Mouse (Mus musculus) limb, embryonic 13.5 days (tissue): Measurements from ENCODE around the gene Ccdc167. TPM values are rescaled to one million over a fixed set of nuclear protein-coding genes. Genes with fewer than 3 reads are reported as not detected.
A peak's percentile ranks its signal among the peaks of the same experiment; 100 is the strongest.

Source experiments
- ATAC-seq: fragments of 200-750 bp; cut with Nextera tagmentation; 2 replicates; pipeline ENCODE4 v1.8.0; 2017; ENCODE audit warnings: low read depth, moderate number of reproducible peaks, moderate TSS enrichment; ENCODE audit not compliant: low FRiP score
- H3K27ac ChIP-seq: fragments of 300-500 bp; sonication (generic); 2 replicates; pipeline ENCODE4 v1.5.1; 2015; ENCODE audit warnings: inconsistent platforms, mild to moderate bottlenecking, moderate library complexity
- H3K27me3 ChIP-seq: fragments of 300-500 bp; sonication (generic); 2 replicates; pipeline ENCODE4 v1.6.1; 2015; ENCODE audit warnings: mild to moderate bottlenecking, inconsistent platforms
- H3K36me3 ChIP-seq: fragments of 300-500 bp; sonication (generic); 2 replicates; pipeline ENCODE4 v1.6.1; 2015; ENCODE audit warnings: inconsistent platforms, mild to moderate bottlenecking, moderate library complexity
- H3K4me1 ChIP-seq: fragments of 300-500 bp; sonication (generic); 2 replicates; pipeline ENCODE4 v1.6.1; 2015; ENCODE audit warnings: inconsistent platforms
- H3K4me2 ChIP-seq: fragments of 300-500 bp; sonication (generic); replicated peaks from 2 replicates; pipeline ENCODE4 v1.6.1; 2015; ENCODE audit warnings: inconsistent platforms, mild to moderate bottlenecking, moderate library complexity
- H3K4me3 ChIP-seq: fragments of 300-500 bp; sonication (generic); 2 replicates; pipeline ENCODE4 v1.5.1; 2015; ENCODE audit warnings: moderate library complexity, mild to moderate bottlenecking, inconsistent platforms
- H3K9ac ChIP-seq: fragments of 300-500 bp; sonication (generic); 2 replicates; pipeline ENCODE4 v1.6.1; 2015; ENCODE audit warnings: mild to moderate bottlenecking, inconsistent platforms
- H3K9me3 ChIP-seq: fragments of 300-500 bp; sonication (generic); 2 replicates; pipeline ENCODE4 v1.6.1; 2016; ENCODE audit warnings: inconsistent platforms
- WGBS: fragments of 180-500 bp; shearing (Covaris S2); methylation state at CpG from one replicate; pipeline ENCODE4 v1.1.7; 2015; 5-methylcytosine and 5-hydroxymethylcytosine counted together
- polyA plus RNA-seq: library from polyadenylated mRNA; unstranded; fragments of >200 nt; fragmentation: Nextera tagmentation; extraction: Ambion mirVana; gene quantifications from 2 replicates; pipeline ENCODE4 v1.2.1, GENCODE M21; 2015

The Ccdc167 gene
- polyA plus RNA-seq, 1 experiment from 2014 or later: 14.4 TPM

DNA sequence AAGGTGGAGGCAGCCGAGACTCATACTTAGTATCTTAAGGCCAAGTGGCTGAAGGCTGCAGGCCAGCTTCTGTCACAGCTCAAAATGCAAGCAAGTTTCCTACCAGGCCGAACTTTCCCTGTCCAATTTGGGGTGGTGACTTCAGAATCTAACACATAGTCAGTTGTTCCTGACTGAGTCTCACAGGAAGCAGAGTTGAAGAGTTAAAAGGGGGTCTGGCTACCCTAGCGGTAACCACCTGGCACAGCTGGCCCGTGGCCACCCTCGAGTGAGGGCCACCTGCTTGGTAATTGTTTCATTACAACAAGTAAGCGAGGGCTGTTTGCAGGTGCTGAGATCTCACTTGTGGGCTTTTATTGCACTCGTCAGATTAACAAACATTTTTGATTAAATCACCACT is 4.3 kb downstream of the Ccdc167 start:
- peaks cover 72% of the 10 kb centered on the region for H3K4me1 ChIP-seq
- 0 out of 2 replicates have a peak overlapping the region, but pooled peaks have one; percentile 1 for H3K4me2 ChIP-seq
- H3K27me3 ChIP-seq: no peaks in the 10 kb centered on the region
- no peak overlapping the region for H3K9ac ChIP-seq
- peak overlapping the region; percentile 28; the same call in 1 of the 2 replicates for H3K27ac ChIP-seq
- no peak overlapping the region for H3K4me3 ChIP-seq
- H3K9me3 ChIP-seq: no peaks in the 10 kb centered on the region
- WGBS: 24% methylated on average over 7 of the region's 7 CpGs
- H3K36me3 ChIP-seq: peaks cover 6% of the 10 kb centered on the region; the same call in 1 of the 2 replicates
- no peak for ATAC-seq

DNA sequence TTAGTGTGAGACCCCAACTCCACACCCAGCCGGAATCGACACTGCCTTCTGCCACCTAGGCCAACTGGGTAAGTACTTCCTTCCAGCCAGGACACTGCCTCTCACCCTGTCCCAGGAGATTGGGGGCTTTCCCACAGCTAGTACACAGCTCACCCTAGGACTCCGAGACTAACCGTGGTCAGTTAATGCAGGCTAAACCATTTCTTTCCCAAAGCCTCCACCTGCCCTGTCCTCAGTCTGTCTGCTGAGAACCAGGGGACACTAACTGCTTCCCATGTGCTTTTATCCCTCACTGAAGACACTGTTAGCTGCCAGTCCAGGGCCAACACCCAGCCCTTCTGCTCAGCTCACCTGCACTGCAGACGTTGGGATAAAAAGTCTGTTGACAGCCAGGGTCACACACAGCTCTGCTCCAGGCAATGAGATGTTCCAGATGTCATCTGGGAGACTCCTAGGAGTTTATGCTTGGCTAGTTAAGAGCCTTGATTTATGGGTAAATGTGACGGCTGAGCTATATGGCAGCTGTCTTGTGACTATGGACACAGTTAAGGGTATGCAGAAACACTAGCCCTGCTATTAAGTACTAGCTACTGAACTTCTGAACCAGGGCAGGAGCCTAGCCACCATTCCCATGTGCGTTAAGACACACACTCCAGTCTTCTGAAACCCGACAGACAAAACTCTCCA is 5.0 kb downstream of the Ccdc167 start:
- Histone ChIP-seq H3K36me3 (peaks cover 6% of the 10 kb centered on the region; the same call in 1 of the 2 replicates), H3K4me1 (peaks cover 76% of the 10 kb centered on the region), H3K4me2 (0 out of 2 replicates have a peak overlapping the region, but pooled peaks have one; percentile 14), H3K9ac (0 out of 2 replicates have a peak overlapping the region, but pooled peaks have one; percentile 13), H3K4me3 (no peak overlapping the region), H3K27ac (0 out of 2 replicates have a peak overlapping the region, but pooled peaks have one; percentile 28), H3K27me3 (no peaks in the 10 kb centered on the region), H3K9me3 (no peaks in the 10 kb centered on the region)
- ATAC-seq: no peak
- 37% methylated on average over 8 of the region's 8 CpGs for WGBS

DNA sequence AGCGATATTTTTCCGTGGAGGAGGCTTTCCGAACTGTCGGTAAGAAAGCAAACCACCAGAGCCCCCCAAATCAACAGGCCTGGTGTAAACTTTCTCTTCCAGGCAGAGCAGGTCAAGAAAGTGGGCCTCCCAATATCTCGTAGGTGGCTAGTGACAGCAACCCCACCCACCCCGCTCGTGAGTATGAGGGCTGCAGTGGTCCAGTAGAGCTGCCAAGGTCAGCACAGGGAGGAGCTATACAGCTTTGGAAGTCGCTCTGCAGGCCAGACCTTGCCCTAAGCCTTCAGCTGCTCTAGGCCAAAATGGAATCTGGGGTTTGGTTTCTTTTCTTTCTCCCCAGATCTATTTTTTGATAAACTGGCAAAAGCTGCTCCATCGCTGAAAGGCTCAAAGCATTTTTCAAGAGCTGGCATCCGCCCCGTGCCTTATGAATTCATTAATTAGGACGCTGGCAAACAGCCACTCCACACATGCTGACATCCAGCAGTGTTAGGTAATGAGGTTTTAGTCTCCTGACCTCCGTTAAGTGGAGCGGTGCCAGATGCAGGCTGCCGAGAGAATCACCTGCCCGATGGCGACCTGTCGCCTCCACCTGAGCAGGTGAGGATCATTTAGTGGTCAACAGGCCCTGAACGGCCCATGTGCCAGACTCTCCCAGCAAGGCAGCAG is 5.6 kb downstream of the Ccdc167 start:
- peaks cover 79% of the 10 kb centered on the region for H3K4me1 ChIP-seq
- no peaks in the 10 kb centered on the region for H3K9me3 ChIP-seq
- 43% methylated on average over 19 of the region's 19 CpGs for WGBS
- no peaks in the 10 kb centered on the region for H3K27me3 ChIP-seq
- no peak overlapping the region for H3K27ac ChIP-seq
- no peak for ATAC-seq
- 0 out of 2 replicates have a peak overlapping the region, but pooled peaks have one; percentile 14 for H3K4me2 ChIP-seq
- H3K9ac ChIP-seq: peak overlapping the region; percentile 25; the same call in 1 of the 2 replicates
- H3K36me3 ChIP-seq: peaks cover 6% of the 10 kb centered on the region; the same call in 1 of the 2 replicates
- H3K4me3 ChIP-seq: no peak overlapping the region

DNA sequence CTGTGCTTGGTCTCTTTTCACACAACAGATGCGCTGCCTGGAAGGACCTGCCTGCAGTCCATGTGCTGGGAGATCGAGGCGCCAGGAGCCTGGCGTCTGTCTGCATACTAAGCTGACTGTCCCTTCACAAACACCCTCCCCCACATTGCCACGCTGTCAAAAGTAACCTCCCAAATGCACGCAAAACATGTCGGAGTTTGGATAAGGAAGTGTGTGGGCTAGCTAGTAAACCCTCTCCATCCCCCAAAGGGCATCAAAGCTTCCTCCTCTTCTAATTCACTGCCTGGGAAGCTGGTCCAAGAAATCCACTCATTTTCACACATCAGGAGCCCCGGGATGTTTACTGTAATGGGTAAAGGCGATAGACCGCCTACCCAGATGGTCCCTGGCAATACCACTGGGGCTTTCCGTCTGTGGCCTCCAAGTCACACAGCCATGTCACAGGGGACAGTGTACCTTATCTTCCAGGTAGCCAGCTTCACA is 6.2 kb downstream of the Ccdc167 start:
- peaks cover 6% of the 10 kb centered on the region; the same call in 1 of the 2 replicates for H3K36me3 ChIP-seq
- H3K9me3 ChIP-seq: no peaks in the 10 kb centered on the region
- 55% methylated on average over 11 of the region's 11 CpGs for WGBS
- no peak overlapping the region for H3K4me2 ChIP-seq
- H3K27me3 ChIP-seq: no peaks in the 10 kb centered on the region
- peaks cover 77% of the 10 kb centered on the region for H3K4me1 ChIP-seq
- H3K9ac ChIP-seq: 0 out of 2 replicates have a peak overlapping the region, but pooled peaks have one; percentile 25
- ATAC-seq: no peak
- no peak overlapping the region for H3K4me3 ChIP-seq
- no peak overlapping the region for H3K27ac ChIP-seq

DNA sequence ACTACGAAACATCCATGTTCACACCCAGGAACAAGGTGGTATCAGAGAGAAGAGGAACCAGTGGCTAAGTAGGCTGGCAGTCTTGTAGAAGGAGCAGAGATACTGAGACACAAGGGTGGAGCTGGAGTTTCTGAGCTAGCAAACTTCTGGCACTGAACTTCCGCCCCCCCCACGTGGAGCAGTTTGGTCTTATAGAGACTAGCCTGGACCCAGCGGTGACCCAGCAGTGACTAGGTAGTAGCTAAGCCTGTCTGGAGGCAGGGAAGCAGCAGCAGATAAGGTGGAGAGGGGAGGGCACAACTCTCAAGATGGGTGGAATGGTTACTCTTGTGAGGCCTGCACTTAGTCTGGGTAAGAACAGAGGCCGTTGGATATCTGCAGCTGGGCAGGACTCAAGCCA is 8.1 kb downstream of the Ccdc167 start:
- ATAC-seq: no peak
- Histone ChIP-seq H3K4me1 (peaks cover 76% of the 10 kb centered on the region), H3K27ac (no peak overlapping the region), H3K4me2 (no peak overlapping the region), H3K9ac (no peak overlapping the region; the same call in 1 of the 2 replicates), H3K36me3 (peaks cover 11% of the 10 kb centered on the region), H3K9me3 (no peaks in the 10 kb centered on the region), H3K4me3 (no peak overlapping the region), H3K27me3 (no peaks in the 10 kb centered on the region)
- 77% methylated on average over 5 of the region's 5 CpGs for WGBS

DNA sequence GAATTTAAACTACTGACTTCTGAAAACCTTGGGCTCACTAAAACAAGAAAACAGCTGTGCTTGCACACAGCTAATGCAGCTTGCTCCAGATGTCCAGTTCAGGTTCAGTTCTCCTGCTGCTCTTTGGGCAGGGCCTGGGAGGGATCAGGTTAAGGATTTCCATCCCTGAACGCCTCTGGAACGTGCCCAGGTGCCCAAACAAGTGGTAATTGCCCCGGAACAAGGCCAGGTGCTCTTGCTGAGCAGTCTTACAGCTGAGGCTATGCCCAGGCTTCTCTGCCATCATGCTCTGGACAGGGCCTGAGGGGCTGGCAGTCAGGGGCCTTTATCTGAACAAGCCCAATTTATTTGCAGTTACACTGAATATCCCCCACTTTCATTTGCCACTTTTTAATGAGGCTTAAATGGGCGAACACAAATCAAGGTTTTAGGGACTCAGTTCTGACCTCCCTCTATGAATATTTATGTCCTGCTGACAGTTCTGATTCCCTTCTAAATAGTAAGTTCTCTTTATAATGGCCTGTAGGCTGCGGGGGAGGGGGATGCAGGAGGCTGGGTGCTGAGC is 9.8 kb downstream of the Ccdc167 start:
- Histone ChIP-seq H3K4me3 (no peak overlapping the region), H3K27ac (no peak overlapping the region), H3K9ac (peak overlapping the region; percentile 25), H3K4me1 (peaks cover 62% of the 10 kb centered on the region), H3K27me3 (no peaks in the 10 kb centered on the region), H3K36me3 (peaks cover 29% of the 10 kb centered on the region), H3K9me3 (no peaks in the 10 kb centered on the region), H3K4me2 (no peak overlapping the region)
- no peak for ATAC-seq
- 25% methylated on average over 5 of the region's 5 CpGs for WGBS

DNA sequence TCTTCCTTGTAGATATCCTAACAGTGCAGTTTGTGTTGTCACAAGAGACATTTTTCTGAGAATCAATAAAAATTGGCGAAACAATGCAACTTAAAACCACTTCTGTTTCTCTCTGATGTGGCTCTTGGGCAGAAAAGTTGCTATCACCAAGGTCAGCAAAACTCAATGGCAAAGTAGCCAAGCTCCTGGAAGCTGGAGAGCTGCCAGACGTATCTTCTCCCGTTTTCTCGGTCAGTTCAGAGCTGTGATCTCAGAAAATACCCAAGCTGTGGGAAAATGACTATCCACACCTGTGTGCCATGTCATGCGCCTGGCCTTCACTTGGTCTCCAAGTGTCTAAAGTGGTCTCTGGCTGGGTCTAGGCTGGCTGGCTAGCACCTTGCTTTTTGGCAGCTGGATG is 11.0 kb downstream of the Ccdc167 start:
- H3K4me3 ChIP-seq: no peak overlapping the region
- H3K9me3 ChIP-seq: no peaks in the 10 kb centered on the region
- WGBS: 78% methylated on average over 5 of the region's 5 CpGs
- no peak overlapping the region for H3K27ac ChIP-seq
- peaks cover 51% of the 10 kb centered on the region for H3K4me1 ChIP-seq
- no peak overlapping the region for H3K4me2 ChIP-seq
- ATAC-seq: no peak
- no peaks in the 10 kb centered on the region for H3K27me3 ChIP-seq
- H3K36me3 ChIP-seq: peaks cover 40% of the 10 kb centered on the region
- H3K9ac ChIP-seq: no peak overlapping the region

DNA sequence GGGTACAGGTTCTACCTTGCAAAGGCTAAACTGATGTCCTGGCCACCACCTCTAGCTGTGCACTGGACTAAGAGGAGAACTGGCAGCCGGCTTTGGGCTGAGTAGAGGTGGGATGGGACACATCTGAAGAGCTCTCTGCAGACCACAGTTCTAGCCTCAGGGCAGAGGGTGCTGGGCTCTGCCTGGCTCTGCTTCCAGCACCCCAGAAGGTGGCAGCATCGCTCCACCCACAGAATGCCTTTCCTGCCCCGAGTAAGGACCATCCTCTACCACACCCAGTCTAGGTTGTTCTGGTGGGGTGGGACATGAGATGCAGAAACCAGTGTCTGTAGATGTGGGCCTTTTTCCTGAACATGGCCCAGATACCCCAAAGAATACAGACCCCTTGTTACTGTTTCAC is 12.1 kb downstream of the Ccdc167 start:
- Histone ChIP-seq H3K36me3 (peaks cover 51% of the 10 kb centered on the region), H3K9ac (no peak overlapping the region), H3K4me3 (no peak overlapping the region), H3K27me3 (no peaks in the 10 kb centered on the region), H3K27ac (no peak overlapping the region), H3K4me2 (no peak overlapping the region), H3K4me1 (peaks cover 40% of the 10 kb centered on the region), H3K9me3 (no peaks in the 10 kb centered on the region)
- 30% methylated on average over 3 of the region's 3 CpGs for WGBS
- ATAC-seq: no peak

DNA sequence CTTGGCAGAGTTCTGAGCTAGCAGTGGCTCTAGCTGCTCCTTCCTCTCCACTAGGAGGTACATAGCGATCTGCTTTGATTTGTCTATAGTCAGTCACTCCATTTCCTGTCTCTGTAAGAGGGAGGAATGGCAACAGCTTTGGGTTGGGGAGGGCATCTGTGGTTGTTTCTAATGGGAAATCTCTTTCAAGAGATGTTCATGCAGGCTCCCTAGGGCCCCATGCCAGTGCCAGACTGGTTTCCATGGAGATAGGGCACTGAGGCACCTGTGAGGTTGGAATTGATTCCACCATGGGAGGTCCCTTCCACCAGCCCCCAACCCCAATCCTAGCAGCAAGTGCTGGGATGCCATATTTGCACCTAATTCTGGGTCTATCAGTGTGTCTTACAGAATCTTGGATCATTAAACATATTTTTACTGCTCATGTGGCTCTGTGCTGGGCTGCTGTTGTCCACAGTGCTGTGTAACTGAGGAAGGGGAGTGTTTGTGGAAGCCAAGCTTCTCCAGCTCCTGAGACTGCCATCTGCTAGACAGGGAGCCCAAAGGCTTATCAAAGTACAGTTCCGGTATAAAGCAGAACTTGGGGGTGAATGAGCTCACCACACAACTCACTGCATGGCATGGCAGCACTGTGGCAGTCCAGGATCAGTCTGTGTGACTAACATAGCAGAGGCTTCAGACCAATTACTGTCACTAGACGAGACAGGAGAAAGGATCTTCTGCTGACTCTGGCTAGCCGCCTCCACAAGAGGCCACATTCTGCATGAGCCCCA is 13.7 kb downstream of the Ccdc167 start:
- Histone ChIP-seq H3K27me3 (no peaks in the 10 kb centered on the region), H3K36me3 (peaks cover 68% of the 10 kb centered on the region), H3K9me3 (no peaks in the 10 kb centered on the region), H3K4me3 (no peak overlapping the region), H3K9ac (no peak overlapping the region), H3K27ac (no peak overlapping the region), H3K4me2 (no peak overlapping the region), H3K4me1 (peaks cover 23% of the 10 kb centered on the region)
- 79% methylated on average over 4 of the region's 4 CpGs for WGBS
- ATAC-seq: no peak

DNA sequence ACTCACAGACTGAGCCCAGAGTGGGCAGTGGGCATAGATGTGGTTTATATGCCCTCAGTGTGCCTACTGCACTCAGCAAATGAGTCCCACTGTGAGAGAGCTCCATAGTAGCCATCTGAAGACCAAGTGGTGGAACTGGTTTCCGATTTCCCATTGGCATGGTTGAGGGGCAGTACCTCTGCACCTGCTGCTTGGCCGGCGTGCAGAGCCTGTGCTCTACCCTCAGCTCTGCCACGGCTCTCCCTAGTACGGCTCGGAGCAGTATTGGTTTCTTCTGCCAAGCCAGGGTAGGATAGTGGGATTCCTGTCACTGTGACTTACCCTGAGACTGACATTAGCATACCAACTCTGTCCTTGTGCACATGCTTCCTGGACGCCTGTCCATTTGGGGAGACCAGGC is 16.3 kb downstream of the Ccdc167 start:
- WGBS: 91% methylated on average over 7 of the region's 7 CpGs
- ATAC-seq: no peak

DNA sequence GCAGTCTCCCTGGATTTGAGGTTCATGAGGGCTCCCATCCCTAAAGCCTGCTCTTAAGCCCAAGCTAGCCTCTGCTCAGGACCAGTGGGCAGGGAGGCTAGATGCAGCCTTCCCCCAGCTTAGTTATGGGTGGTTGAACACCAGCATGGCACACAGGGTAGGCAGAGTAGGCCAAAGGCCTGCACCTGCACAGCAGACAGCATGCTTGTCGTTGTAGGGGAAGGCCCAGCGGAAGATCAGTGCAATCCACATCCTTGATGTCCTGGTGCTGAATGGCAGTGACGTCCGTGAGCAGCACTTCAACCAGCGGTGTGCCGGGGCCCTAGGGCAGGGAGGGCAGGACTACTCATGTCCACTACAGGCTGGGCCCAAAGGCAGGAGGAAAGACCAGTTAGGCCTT is 18.4 kb downstream of the Ccdc167 start:
- Histone ChIP-seq H3K9me3 (no peaks in the 10 kb centered on the region), H3K27ac (no peak overlapping the region), H3K36me3 (peaks cover 98% of the 10 kb centered on the region), H3K4me1 (no peaks in the 10 kb centered on the region), H3K9ac (no peak overlapping the region), H3K4me3 (no peak overlapping the region), H3K27me3 (no peaks in the 10 kb centered on the region), H3K4me2 (no peak overlapping the region)
- ATAC-seq: no peak
- WGBS: 88% methylated on average over 6 of the region's 6 CpGs

More for the DNA sequence above, 16.3 kb downstream of the Ccdc167 start:
- Histone ChIP-seq H3K9ac (no peak overlapping the region), H3K9me3 (no peaks in the 10 kb centered on the region), H3K4me1 (no peaks in the 10 kb centered on the region), H3K27ac (no peak overlapping the region), H3K27me3 (no peaks in the 10 kb centered on the region), H3K36me3 (peaks cover 92% of the 10 kb centered on the region), H3K4me2 (no peak overlapping the region), H3K4me3 (no peak overlapping the region)
